Mouse (Mus musculus): ENCODE measurements at regions not wholly inside any gene's neighbourhood (a gene's known extent, or its start where the extent isn't known, plus 50 kb on each side); places are given as distances from the start of the nearest gene placed in this dataset.

- H3K27me3 ChIP-seq (ENCODE audit: control insufficient read depth, insufficient read depth, low read length), result no peaks in the 10 kb centered on the region
- H3K4me3 ChIP-seq (ENCODE audit: low read depth, low read length), result no peak overlapping the region
- H3K4me1 ChIP-seq (replicated peaks; ENCODE audit: control insufficient read depth, insufficient read depth, low read length), result peaks cover 6% of the 10 kb centered on the region; the same call in 1 of the 2 replicates
- DNase-seq (ENCODE audit: low spot score), result no peak
- no peak overlapping the region for H3K4me2 ChIP-seq (ENCODE audit: low read depth, low read length, severe bottlenecking)
- no peak overlapping the region for H3K9ac ChIP-seq (ENCODE audit: low read length)
- 0 out of 2 replicates have a peak, but pooled peaks have one; percentile 54 for ATAC-seq (replicated peaks; ENCODE audit: low FRiP score)
- no peak overlapping the region for H3K27ac ChIP-seq (ENCODE audit: low read depth, low read length)
- no peaks in the 10 kb centered on the region for H3K9me3 ChIP-seq (ENCODE audit: control insufficient read depth, low read length)
- H3K36me3 ChIP-seq (ENCODE audit: control insufficient read depth, insufficient read depth, low read length), result no peaks in the 10 kb centered on the region
- WGBS, result 70% methylated on average over 1 of the region's 1 CpGs
Measured at GRCm38 (mm10) chr10:24409976-24410375, 185.3 kb upstream of the Ccn2 start.

DNA sequence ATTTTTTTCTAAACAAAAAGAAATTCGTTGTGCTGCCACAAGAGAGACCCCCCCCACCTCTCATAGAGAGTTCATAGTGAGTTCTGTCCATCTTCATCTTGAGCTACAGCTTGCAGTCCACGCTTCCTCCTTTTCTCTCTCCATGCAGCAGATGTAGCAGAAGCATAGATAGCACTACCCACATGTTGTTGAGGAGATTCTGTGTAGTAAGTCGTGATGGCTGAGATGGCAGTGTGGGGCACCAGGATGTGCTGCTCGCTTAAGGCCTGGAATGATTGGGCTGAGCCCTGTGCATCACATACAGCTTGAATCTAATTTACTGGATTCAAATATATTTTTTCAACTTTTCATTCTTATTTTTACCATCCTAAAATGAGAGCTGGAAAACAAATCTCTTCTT is 184.4 kb upstream of the Ccn2 start:
- ATAC-seq (replicated peaks; ENCODE audit: low FRiP score) (no peak), DNase-seq (ENCODE audit: low spot score) (no peak)
- H3K27ac ChIP-seq (ENCODE audit: low read depth, low read length), result no peak overlapping the region
- no peaks in the 10 kb centered on the region for H3K36me3 ChIP-seq (ENCODE audit: control insufficient read depth, insufficient read depth, low read length)
- 84% methylated on average over 4 of the region's 4 CpGs for WGBS
- H3K9me3 ChIP-seq (ENCODE audit: control insufficient read depth, low read length), result no peaks in the 10 kb centered on the region
- H3K27me3 ChIP-seq (ENCODE audit: control insufficient read depth, insufficient read depth, low read length), result no peaks in the 10 kb centered on the region
- H3K4me2 ChIP-seq (ENCODE audit: low read depth, low read length, severe bottlenecking), result no peak overlapping the region
- H3K9ac ChIP-seq (ENCODE audit: low read length), result no peak overlapping the region
- peaks cover 6% of the 10 kb centered on the region; the same call in 1 of the 2 replicates for H3K4me1 ChIP-seq (replicated peaks; ENCODE audit: control insufficient read depth, insufficient read depth, low read length)
- H3K4me3 ChIP-seq (ENCODE audit: low read depth, low read length), result no peak overlapping the region

- no peak overlapping the region for H3K4me3 ChIP-seq (ENCODE audit: low read depth, low read length)
- no peaks in the 10 kb centered on the region for H3K27me3 ChIP-seq (ENCODE audit: control insufficient read depth, insufficient read depth, low read length)
- ATAC-seq (replicated peaks; ENCODE audit: low FRiP score) (no peak), DNase-seq (ENCODE audit: low spot score) (no peak)
- H3K4me2 ChIP-seq (ENCODE audit: low read depth, low read length, severe bottlenecking), result no peak overlapping the region
- 80% methylated on average over 4 of the region's 4 CpGs for WGBS
- H3K9ac ChIP-seq (ENCODE audit: low read length), result no peak overlapping the region
- H3K27ac ChIP-seq (ENCODE audit: low read depth, low read length), result no peak overlapping the region
- no peaks in the 10 kb centered on the region for H3K36me3 ChIP-seq (ENCODE audit: control insufficient read depth, insufficient read depth, low read length)
- no peaks in the 10 kb centered on the region for H3K4me1 ChIP-seq (replicated peaks; ENCODE audit: control insufficient read depth, insufficient read depth, low read length)
- H3K9me3 ChIP-seq (ENCODE audit: control insufficient read depth, low read length), result no peaks in the 10 kb centered on the region
Measured at GRCm38 (mm10) chr10:24422498-24423160, 172.6 kb upstream of the Ccn2 start.

GRCm38 (mm10) chr10:24433737-24434367 is 161.4 kb upstream of the Ccn2 start:
- Histone ChIP-seq H3K4me3 (ENCODE audit: low read depth, low read length) (no peak overlapping the region), H3K4me2 (ENCODE audit: low read depth, low read length, severe bottlenecking) (no peak overlapping the region), H3K36me3 (ENCODE audit: control insufficient read depth, insufficient read depth, low read length) (no peaks in the 10 kb centered on the region), H3K9me3 (ENCODE audit: control insufficient read depth, low read length) (no peaks in the 10 kb centered on the region), H3K27me3 (ENCODE audit: control insufficient read depth, insufficient read depth, low read length) (no peaks in the 10 kb centered on the region), H3K27ac (ENCODE audit: low read depth, low read length) (no peak overlapping the region), H3K4me1 (replicated peaks; ENCODE audit: control insufficient read depth, insufficient read depth, low read length) (no peaks in the 10 kb centered on the region), H3K9ac (ENCODE audit: low read length) (no peak overlapping the region)
- DNase-seq (ENCODE audit: low spot score), result no peak
- ATAC-seq (replicated peaks; ENCODE audit: low FRiP score), result no peak

DNA sequence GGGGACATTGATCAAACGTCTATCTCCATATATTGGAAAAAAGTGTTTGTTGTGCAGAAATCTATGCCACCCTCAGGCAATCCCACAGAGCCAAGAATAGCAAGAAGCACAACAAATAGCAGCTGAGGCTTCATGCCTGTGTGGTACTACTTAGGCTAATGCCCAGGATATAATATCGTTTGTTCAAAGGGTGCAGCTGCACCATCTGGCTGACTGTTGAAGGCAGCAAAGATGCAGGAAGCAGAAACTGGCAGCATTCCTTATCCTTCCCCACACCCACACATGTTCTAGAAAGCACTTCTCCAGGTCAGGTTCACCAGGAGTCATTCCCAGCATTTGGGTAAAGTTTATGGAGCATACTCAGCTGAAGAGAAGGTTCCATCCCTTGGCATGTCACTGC is 158.1 kb upstream of the Ccn2 start:
- H3K4me1 ChIP-seq (replicated peaks; ENCODE audit: control insufficient read depth, insufficient read depth, low read length), result no peaks in the 10 kb centered on the region
- no peaks in the 10 kb centered on the region for H3K36me3 ChIP-seq (ENCODE audit: control insufficient read depth, insufficient read depth, low read length)
- no peaks in the 10 kb centered on the region for H3K9me3 ChIP-seq (ENCODE audit: control insufficient read depth, low read length)
- no peak overlapping the region for H3K9ac ChIP-seq (ENCODE audit: low read length)
- no peak for ATAC-seq (replicated peaks; ENCODE audit: low FRiP score)
- DNase-seq (ENCODE audit: low spot score), result no peak
- no peak overlapping the region for H3K4me2 ChIP-seq (ENCODE audit: low read depth, low read length, severe bottlenecking)
- no peak overlapping the region for H3K27ac ChIP-seq (ENCODE audit: low read depth, low read length)
- no peaks in the 10 kb centered on the region for H3K27me3 ChIP-seq (ENCODE audit: control insufficient read depth, insufficient read depth, low read length)
- WGBS, result 86% methylated on average over 2 of the region's 2 CpGs
- H3K4me3 ChIP-seq (ENCODE audit: low read depth, low read length), result no peak overlapping the region

DNA sequence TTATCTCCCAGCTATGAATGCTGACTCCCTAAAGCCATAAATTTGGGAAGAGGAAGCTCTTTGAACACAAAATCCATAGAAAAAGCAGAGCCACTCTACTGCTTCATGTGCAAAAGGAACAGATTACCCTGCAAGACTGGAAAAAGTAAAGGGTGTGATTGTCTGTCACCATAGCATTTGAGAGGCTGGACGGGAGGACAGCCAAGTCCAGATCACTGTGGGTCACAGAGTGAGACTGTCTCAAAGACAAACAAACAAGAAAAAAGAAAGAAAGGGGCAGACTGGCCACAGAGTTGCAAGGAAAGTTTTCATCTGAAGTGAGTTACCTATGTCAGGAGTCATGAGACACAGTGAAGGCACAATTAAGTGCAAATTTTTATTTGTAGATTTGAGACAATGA is 150.7 kb upstream of the Ccn2 start:
- no peaks in the 10 kb centered on the region for H3K9me3 ChIP-seq (ENCODE audit: control insufficient read depth, low read length)
- no peak overlapping the region for H3K4me3 ChIP-seq (ENCODE audit: low read depth, low read length)
- DNase-seq (ENCODE audit: low spot score) (no peak), ATAC-seq (replicated peaks; ENCODE audit: low FRiP score) (no peak)
- no peak overlapping the region for H3K9ac ChIP-seq (ENCODE audit: low read length)
- no peaks in the 10 kb centered on the region for H3K27me3 ChIP-seq (ENCODE audit: control insufficient read depth, insufficient read depth, low read length)
- WGBS, result 61% methylated on average over 1 of the region's 1 CpGs
- no peaks in the 10 kb centered on the region for H3K36me3 ChIP-seq (ENCODE audit: control insufficient read depth, insufficient read depth, low read length)
- H3K4me1 ChIP-seq (replicated peaks; ENCODE audit: control insufficient read depth, insufficient read depth, low read length), result no peaks in the 10 kb centered on the region
- H3K4me2 ChIP-seq (ENCODE audit: low read depth, low read length, severe bottlenecking), result no peak overlapping the region
- H3K27ac ChIP-seq (ENCODE audit: low read depth, low read length), result no peak overlapping the region

GRCm38 (mm10) chr10:24445036-24445435 is 150.2 kb upstream of the Ccn2 start:
- no peaks in the 10 kb centered on the region for H3K4me1 ChIP-seq (replicated peaks; ENCODE audit: control insufficient read depth, insufficient read depth, low read length)
- ATAC-seq (replicated peaks; ENCODE audit: low FRiP score), result no peak
- no peaks in the 10 kb centered on the region for H3K9me3 ChIP-seq (ENCODE audit: control insufficient read depth, low read length)
- no peak overlapping the region for H3K9ac ChIP-seq (ENCODE audit: low read length)
- H3K27ac ChIP-seq (ENCODE audit: low read depth, low read length), result no peak overlapping the region
- DNase-seq (ENCODE audit: low spot score), result no peak
- H3K36me3 ChIP-seq (ENCODE audit: control insufficient read depth, insufficient read depth, low read length), result no peaks in the 10 kb centered on the region
- no peak overlapping the region for H3K4me3 ChIP-seq (ENCODE audit: low read depth, low read length)
- no peaks in the 10 kb centered on the region for H3K27me3 ChIP-seq (ENCODE audit: control insufficient read depth, insufficient read depth, low read length)
- 88% methylated on average over 6 of the region's 6 CpGs for WGBS
- no peak overlapping the region for H3K4me2 ChIP-seq (ENCODE audit: low read depth, low read length, severe bottlenecking)

DNA sequence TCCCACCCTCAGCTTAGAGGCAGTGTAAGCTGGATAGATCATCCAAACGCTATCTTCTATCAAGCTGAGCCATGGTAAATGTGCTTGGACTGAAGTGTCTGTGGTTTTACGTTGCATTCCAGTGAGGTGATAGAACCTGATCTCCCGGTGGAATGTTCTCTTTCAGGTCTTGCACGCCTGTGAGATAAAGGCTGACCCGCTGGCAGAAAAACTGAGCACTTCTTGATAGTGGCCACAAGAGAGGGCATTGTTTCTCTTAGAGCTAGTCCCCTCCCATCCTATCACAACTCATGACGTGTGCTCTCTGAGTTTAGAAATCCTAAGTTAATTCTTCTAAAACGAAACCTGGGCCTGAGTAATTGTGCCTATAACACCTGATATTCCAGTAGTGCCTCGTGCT is 149.1 kb upstream of the Ccn2 start:
- no peaks in the 10 kb centered on the region for H3K9me3 ChIP-seq (ENCODE audit: control insufficient read depth, low read length)
- no peak for DNase-seq (ENCODE audit: low spot score)
- H3K9ac ChIP-seq (ENCODE audit: low read length), result no peak overlapping the region
- H3K36me3 ChIP-seq (ENCODE audit: control insufficient read depth, insufficient read depth, low read length), result no peaks in the 10 kb centered on the region
- no peak for ATAC-seq (replicated peaks; ENCODE audit: low FRiP score)
- no peak overlapping the region for H3K4me2 ChIP-seq (ENCODE audit: low read depth, low read length, severe bottlenecking)
- no peak overlapping the region for H3K27ac ChIP-seq (ENCODE audit: low read depth, low read length)
- H3K4me1 ChIP-seq (replicated peaks; ENCODE audit: control insufficient read depth, insufficient read depth, low read length), result no peaks in the 10 kb centered on the region
- 80% methylated on average over 8 of the region's 8 CpGs for WGBS
- no peak overlapping the region for H3K4me3 ChIP-seq (ENCODE audit: low read depth, low read length)
- no peaks in the 10 kb centered on the region for H3K27me3 ChIP-seq (ENCODE audit: control insufficient read depth, insufficient read depth, low read length)

GRCm38 (mm10) chr10:24447135-24447534 is 148.1 kb upstream of the Ccn2 start:
- Histone ChIP-seq H3K36me3 (ENCODE audit: control insufficient read depth, insufficient read depth, low read length) (no peaks in the 10 kb centered on the region), H3K4me2 (ENCODE audit: low read depth, low read length, severe bottlenecking) (no peak overlapping the region), H3K9ac (ENCODE audit: low read length) (no peak overlapping the region), H3K4me3 (ENCODE audit: low read depth, low read length) (no peak overlapping the region), H3K9me3 (ENCODE audit: control insufficient read depth, low read length) (no peaks in the 10 kb centered on the region), H3K27me3 (ENCODE audit: control insufficient read depth, insufficient read depth, low read length) (no peaks in the 10 kb centered on the region), H3K4me1 (replicated peaks; ENCODE audit: control insufficient read depth, insufficient read depth, low read length) (no peaks in the 10 kb centered on the region), H3K27ac (ENCODE audit: low read depth, low read length) (no peak overlapping the region)
- 85% methylated on average over 6 of the region's 6 CpGs for WGBS
- DNase-seq (ENCODE audit: low spot score) (no peak), ATAC-seq (replicated peaks; ENCODE audit: low FRiP score) (no peak)
